Mouse (Mus musculus) E14TG2a.4 (cell line): ENCODE measurements around the gene F13a1.

ENCODE experiments used
- H3K27me3 ChIP-seq: 2 replicates; pipeline ENCODE4 v1.6.1; 2014; ENCODE audit warnings: low read length, control low read depth; ENCODE audit not compliant: insufficient read depth
- H3K36me3 ChIP-seq: 2 replicates; pipeline ENCODE4 v1.6.1; 2014; ENCODE audit warnings: low read length, control low read depth; ENCODE audit not compliant: insufficient read depth
- H3K4me1 ChIP-seq: replicated peaks from 2 replicates; pipeline ENCODE4 v1.6.1; 2014; ENCODE audit warnings: low read depth, low read length, control low read depth
- H3K4me3 ChIP-seq: replicated peaks from 2 replicates; pipeline ENCODE4 v1.5.1; 2014; ENCODE audit warnings: mild to moderate bottlenecking, low read length
- H3K9me3 ChIP-seq: 2 replicates; pipeline ENCODE4 v1.6.1; 2014; ENCODE audit warnings: low read length, control low read depth
- CTCF ChIP-seq: conservative IDR thresholded peaks from 2 replicates; pipeline ENCODE4 v1.5.1; 2014; ENCODE audit warnings: low read length
- NANOG ChIP-seq: IDR thresholded peaks from 2 replicates; pipeline ENCODE4 v1.6.1; 2014; ENCODE audit warnings: borderline replicate concordance, low read length, mixed read lengths
- POU5F1 ChIP-seq: IDR thresholded peaks from 2 replicates; pipeline ENCODE4 v1.6.1; 2014; ENCODE audit warnings: low read length, borderline replicate concordance

F13a1 gene

GRCm38 (mm10) chr13:36919737-36920136, 130.3 kb downstream of the F13a1 start:
- Histone ChIP-seq H3K36me3 (no peaks in the 10 kb centered on the region), H3K4me3 (no peak overlapping the region), H3K9me3 (peaks cover 13% of the 10 kb centered on the region), H3K4me1 (no peaks in the 10 kb centered on the region), H3K27me3 (no peaks in the 10 kb centered on the region)
- TF ChIP-seq CTCF (no peak), NANOG (no peak), POU5F1 (no peak)

DNA sequence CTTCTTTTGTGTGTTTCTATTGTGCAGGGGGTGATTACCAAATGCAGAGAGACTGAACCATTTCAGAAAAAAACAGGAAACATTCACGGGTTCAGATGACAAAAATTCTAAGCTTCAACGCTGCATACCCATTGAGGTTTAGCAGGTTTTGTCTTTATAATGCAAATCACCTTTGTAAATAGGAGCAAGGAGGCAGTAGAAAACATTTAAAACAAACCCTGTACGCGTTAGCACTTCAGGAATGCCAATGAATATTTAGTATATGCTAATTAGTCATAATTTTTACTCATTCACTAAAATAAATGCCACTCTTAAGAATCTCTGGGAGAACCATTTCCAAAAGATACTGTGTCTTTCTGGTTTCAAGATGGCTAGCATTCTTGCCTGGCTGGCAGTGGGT, 146.2 kb downstream of the F13a1 start:
- Histone ChIP-seq H3K36me3 (no peaks in the 10 kb centered on the region), H3K27me3 (no peaks in the 10 kb centered on the region), H3K4me3 (no peak overlapping the region), H3K9me3 (no peaks in the 10 kb centered on the region), H3K4me1 (peaks cover 15% of the 10 kb centered on the region)
- no peak for TF ChIP-seq NANOG
- TF ChIP-seq CTCF = no peak
- no peak for TF ChIP-seq POU5F1

DNA sequence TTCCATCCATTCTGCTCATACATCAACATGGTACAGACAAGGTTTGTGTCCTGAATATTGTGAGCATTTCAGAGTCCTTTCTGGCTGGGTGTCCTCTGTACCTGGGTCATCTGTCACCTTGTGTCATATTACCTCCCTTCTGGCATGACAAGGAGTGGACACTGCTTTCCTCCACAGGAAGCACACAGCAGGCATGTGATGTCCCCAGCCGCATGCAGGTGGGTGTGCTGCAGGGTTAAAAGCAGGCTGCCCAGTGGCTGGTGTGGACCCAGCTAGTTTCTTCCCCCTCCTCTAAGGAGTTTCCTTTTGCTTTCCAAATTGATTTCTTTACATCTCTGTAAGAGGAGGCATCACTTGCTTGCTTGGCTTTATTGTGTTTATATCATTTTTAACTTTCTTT, 146.6 kb downstream of the F13a1 start:
- no peaks in the 10 kb centered on the region for H3K36me3 ChIP-seq
- no peaks in the 10 kb centered on the region for H3K27me3 ChIP-seq
- H3K9me3 ChIP-seq = no peaks in the 10 kb centered on the region
- peaks cover 15% of the 10 kb centered on the region for H3K4me1 ChIP-seq
- no peak overlapping the region for H3K4me3 ChIP-seq
- TF ChIP-seq POU5F1 = no peak
- no peak for TF ChIP-seq CTCF
- no peak for TF ChIP-seq NANOG

DNA sequence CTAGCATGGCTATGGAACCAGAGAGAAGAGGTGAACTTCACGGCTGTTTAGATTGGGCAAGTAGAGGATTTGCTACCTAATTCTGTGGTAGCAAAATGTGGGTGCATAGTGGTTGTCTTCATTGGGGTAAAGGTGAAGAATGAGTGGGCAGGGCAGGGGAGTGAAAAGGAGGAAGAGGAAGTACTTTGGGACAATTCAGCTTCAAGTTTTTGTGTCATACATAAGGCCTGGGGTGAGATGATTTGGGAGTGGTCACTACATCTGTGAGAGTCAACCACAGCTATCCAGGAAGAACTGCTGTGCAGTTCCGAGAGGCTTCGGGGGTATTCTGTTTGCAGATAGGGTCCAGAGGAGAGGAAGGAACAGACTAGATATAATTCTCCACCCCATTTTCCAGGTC, 148.4 kb downstream of the F13a1 start:
- TF ChIP-seq CTCF (no peak), NANOG (no peak), POU5F1 (no peak)
- Histone ChIP-seq H3K4me3 (no peak overlapping the region), H3K4me1 (peaks cover 15% of the 10 kb centered on the region), H3K9me3 (no peaks in the 10 kb centered on the region), H3K36me3 (no peaks in the 10 kb centered on the region), H3K27me3 (no peaks in the 10 kb centered on the region)

DNA sequence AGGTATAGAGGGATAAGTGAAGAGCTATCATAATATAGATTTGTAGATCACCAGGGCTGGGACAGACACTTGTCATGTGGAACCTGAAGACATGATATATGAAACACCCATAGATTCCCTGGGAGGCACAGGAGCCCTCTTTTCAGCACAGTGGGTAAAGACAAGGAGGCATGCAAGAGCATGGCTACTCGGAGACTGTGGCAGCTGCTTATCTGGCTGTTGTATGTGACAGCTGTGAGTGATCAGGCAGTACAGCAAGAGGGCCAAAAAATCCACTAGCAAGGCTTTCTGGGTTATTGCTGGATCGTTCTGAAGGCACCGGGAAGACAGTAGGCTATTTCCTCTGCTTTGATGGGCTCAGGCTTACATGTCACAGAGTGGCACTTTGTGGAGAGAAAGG, 149.0 kb downstream of the F13a1 start:
- Histone ChIP-seq H3K27me3 (no peaks in the 10 kb centered on the region), H3K4me3 (no peak overlapping the region), H3K9me3 (no peaks in the 10 kb centered on the region), H3K36me3 (no peaks in the 10 kb centered on the region), H3K4me1 (peaks cover 15% of the 10 kb centered on the region)
- TF ChIP-seq NANOG (no peak), POU5F1 (no peak), CTCF (no peak)

DNA sequence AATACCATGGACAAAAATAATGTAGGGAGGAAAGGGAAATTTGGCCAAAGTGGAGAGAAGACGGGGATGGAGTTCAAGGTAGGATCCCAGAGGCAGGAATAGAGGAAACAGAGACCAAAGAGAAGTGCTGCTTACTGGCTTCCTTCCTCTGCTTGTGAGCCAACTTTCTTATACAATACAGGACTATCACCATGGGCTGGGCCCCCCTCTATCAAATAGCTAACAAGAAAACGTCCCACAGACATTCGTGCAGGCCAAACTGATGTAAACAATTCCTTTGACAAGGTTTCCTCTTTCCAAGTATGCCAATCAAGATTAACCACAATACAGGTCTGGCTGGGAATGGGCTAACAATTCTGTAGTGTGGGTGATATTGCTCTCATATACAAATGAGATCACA, 154.0 kb downstream of the F13a1 start:
- H3K4me1 ChIP-seq = no peaks in the 10 kb centered on the region
- TF ChIP-seq CTCF = no peak
- TF ChIP-seq NANOG = no peak
- no peak for TF ChIP-seq POU5F1

DNA sequence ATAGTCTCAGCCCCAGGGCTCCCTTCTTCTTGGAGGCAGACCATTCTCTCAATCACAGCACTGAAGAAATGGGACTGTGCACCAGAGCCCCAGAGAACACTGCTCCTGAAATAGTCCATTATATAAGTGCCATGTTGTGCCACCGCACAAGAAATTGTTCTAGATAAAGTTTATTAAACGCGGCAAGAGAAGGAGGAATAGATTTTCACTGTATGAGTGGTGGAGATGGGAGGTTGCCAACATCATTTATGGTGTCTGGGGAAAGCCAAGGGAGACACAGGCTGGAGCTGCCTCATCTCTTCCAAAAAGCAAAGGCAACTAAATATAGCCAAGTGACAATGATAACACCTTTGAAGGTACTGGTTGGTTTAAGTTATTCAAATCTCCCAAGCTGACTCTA, 156.3 kb downstream of the F13a1 start:
- Histone ChIP-seq H3K9me3 (no peaks in the 10 kb centered on the region), H3K36me3 (no peaks in the 10 kb centered on the region), H3K27me3 (0 out of 2 replicates have a peak, but pooled peaks cover 2% of the 10 kb centered on the region), H3K4me1 (no peaks in the 10 kb centered on the region), H3K4me3 (no peak overlapping the region)
- no peak for TF ChIP-seq NANOG
- TF ChIP-seq POU5F1 = no peak

More for the DNA sequence above, 154.0 kb downstream of the F13a1 start:
- H3K9me3 ChIP-seq = no peaks in the 10 kb centered on the region
- no peak overlapping the region for H3K4me3 ChIP-seq
- H3K27me3 ChIP-seq = 0 out of 2 replicates have a peak, but pooled peaks cover 2% of the 10 kb centered on the region
- H3K36me3 ChIP-seq = no peaks in the 10 kb centered on the region

DNA sequence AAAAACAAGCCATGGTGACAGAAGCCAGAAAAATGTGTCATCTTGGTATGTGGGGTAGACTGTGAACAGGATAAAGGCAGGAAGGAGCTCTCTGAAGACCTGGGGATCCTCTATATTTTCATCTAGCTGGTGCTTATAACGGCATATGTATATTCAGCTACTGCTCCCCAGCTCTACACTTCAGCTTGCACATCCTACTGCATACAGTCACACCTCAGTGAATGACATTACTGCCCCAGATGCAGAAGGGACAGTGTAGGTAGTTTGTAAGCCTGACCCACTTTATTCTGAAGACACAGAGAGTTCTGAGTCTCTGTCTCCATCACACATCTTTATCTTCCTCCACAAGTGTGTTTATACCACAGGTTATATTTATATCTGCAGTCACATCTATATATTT, 157.8 kb downstream of the F13a1 start:
- TF ChIP-seq NANOG (no peak), POU5F1 (no peak), CTCF (no peak)
- H3K4me3 ChIP-seq = no peak overlapping the region
- no peaks in the 10 kb centered on the region for H3K9me3 ChIP-seq
- H3K27me3 ChIP-seq = 0 out of 2 replicates have a peak, but pooled peaks cover 2% of the 10 kb centered on the region
- H3K36me3 ChIP-seq = no peaks in the 10 kb centered on the region
- H3K4me1 ChIP-seq = no peaks in the 10 kb centered on the region

DNA sequence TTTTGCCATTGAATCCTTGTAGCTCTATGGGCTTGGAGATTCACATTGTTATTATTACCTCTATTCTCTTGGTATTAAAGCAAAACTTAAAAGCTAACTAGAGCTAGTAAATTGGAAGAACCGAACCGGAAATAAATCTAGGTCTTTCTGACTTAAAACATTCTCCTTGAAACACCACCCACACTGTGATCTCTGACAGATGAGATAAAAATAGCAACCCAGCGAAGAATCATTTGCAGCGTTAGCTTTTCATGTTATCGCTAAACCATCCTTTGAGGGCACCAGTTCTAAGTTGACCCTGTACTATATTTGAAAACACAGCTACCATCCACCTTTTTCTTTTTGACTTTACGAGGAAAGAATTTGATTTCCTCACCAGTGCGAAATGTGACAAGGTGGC, 164.1 kb downstream of the F13a1 start:
- no peaks in the 10 kb centered on the region for H3K27me3 ChIP-seq
- TF ChIP-seq POU5F1 (no peak), NANOG (no peak), CTCF (no peak)
- no peaks in the 10 kb centered on the region for H3K9me3 ChIP-seq
- H3K4me3 ChIP-seq = no peak overlapping the region
- no peaks in the 10 kb centered on the region for H3K36me3 ChIP-seq
- no peaks in the 10 kb centered on the region for H3K4me1 ChIP-seq
